Comparison of ENCODE assay signal across 21 mouse cellular contexts in the genomic region with DNA sequence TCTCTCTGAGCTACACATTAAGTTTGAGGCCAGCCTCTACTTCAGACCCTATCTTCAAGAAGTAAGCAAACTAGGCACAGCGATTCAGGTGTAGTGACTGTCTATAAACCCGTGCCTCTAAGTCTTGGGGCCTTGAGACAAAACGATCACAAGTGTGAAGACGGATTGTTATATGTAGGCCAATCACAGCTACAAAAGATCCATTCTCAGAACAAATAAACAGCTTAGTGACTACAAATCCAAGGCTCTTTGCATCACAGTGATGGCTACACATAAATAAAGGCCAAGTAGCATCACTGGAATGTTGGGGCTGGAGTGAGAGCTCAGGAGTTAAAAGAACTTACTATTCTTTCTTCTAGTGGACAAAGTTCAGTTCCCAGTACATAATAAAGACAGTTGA.
"Had no signal": no experiment of that assay in that cellular context is flagged by ENCODE, and none has a peak within 500 bp of the region (broad histone marks: within the 10 kb centered on the region; RNA-seq: fewer than 3 reads in every experiment).

No protein-coding gene starts in this region.

- H3K9ac ChIP-seq: lung, embryonic 14.5 days; midbrain, embryonic 13.5 days; midbrain, embryonic 15.5 days; neural tube, embryonic 13.5 days; neural tube, embryonic 15.5 days; stomach, embryonic 15.5 days had no signal

- H3K27me3 ChIP-seq: megakaryocyte, embryonic 14.5 days; midbrain, embryonic 13.5 days; midbrain, embryonic 15.5 days; neural tube, embryonic 13.5 days; neural tube, embryonic 15.5 days; stomach, embryonic 15.5 days had no signal

- H3K9me3 ChIP-seq: megakaryocyte, embryonic 14.5 days; midbrain, embryonic 13.5 days; midbrain, embryonic 15.5 days; neural tube, embryonic 13.5 days; neural tube, embryonic 15.5 days; stomach, embryonic 15.5 days had no signal

- H3K4me2 ChIP-seq: lung, embryonic 14.5 days; midbrain, embryonic 11.5 days; midbrain, embryonic 13.5 days; midbrain, embryonic 15.5 days; neural tube, embryonic 13.5 days; neural tube, embryonic 15.5 days; stomach, embryonic 15.5 days had no signal

- H3K4me1 ChIP-seq: midbrain, embryonic 13.5 days; midbrain, embryonic 15.5 days; neural tube, embryonic 13.5 days; neural tube, embryonic 15.5 days; stomach, embryonic 15.5 days had no signal

- H3K4me3 ChIP-seq: megakaryocyte, embryonic 14.5 days; midbrain, embryonic 13.5 days; midbrain, embryonic 15.5 days; neural tube, embryonic 13.5 days; neural tube, embryonic 15.5 days; stomach, embryonic 15.5 days had no signal

- H3K27ac ChIP-seq: macrophage; midbrain, embryonic 13.5 days; midbrain, embryonic 15.5 days; neural tube, embryonic 13.5 days; neural tube, embryonic 15.5 days; stomach, embryonic 15.5 days; stomach, postnatal 0 days had no signal

- H3K36me3 ChIP-seq: midbrain, embryonic 15.5 days had no signal

- DNase-seq: lung, adult 18-20 months; lung, embryonic 14.5 days; lung, postnatal 14 days; lung, postnatal 36 days; retina, postnatal 1 day; right cerebral cortex, adult 18-20 months; right cerebral cortex, postnatal 25 days; right cerebral cortex, postnatal 4 days; spleen, adult 18-20 months; thymus, adult 2 months; thymus, postnatal 25 days; thymus, postnatal 4 days had no signal
